In genomic region chr13:114818513-114818912, GRCm38 (mm10) we compare ENCODE assay signal across 8 mouse cellular contexts. TPM values are rescaled to one million over a fixed set of nuclear protein-coding genes. Genes with fewer than 3 reads are reported as not detected.
DNase-seq lines count a peak whose midpoint lies in the region; ATAC-seq and TF ChIP-seq lines count a peak whose summit lies in the region.

No protein-coding gene starts in this region.

- intact Hi-C loops in heart, adult 2 months (cut with DNase I) = no loop called here

- H3K4me3 ChIP-seq in heart, adult 2 months = peak overlapping the region; percentile 77
- H3K4me3 ChIP-seq in E14TG2a.4 (replicated peaks; ENCODE audit: low read length) = peak overlapping the region; percentile 83
- peak overlapping the region; percentile 67 for H3K4me3 ChIP-seq in embryonic facial prominence, embryonic 11.5 days (ENCODE audit: low read depth, low read length)
- H3K4me3 ChIP-seq in hindbrain, embryonic 15.5 days = peak overlapping the region; percentile 66
- peak overlapping the region; percentile 72 for H3K4me3 ChIP-seq in liver, postnatal 0 days (ENCODE audit: low read depth, low read length)
- peak overlapping the region; percentile 74 for H3K4me3 ChIP-seq in stomach, postnatal 0 days (ENCODE audit: low read depth, low read length)

- peaks cover 2% of the 10 kb centered on the region for H3K79me2 ChIP-seq in heart, adult 2 months (replicated peaks; ENCODE audit: control insufficient read depth, insufficient read depth, low read length)

- peak; percentile 74 for ATAC-seq in embryonic facial prominence, embryonic 11.5 days (replicated peaks; ENCODE audit: insufficient number of reproducible peaks, low FRiP score, low TSS enrichment, low read depth)
- peak; percentile 76 for ATAC-seq in hindbrain, embryonic 15.5 days (ENCODE audit: low FRiP score, low read depth)
- peak; percentile 83 for ATAC-seq in liver, postnatal 0 days
- ATAC-seq in stomach, postnatal 0 days (ENCODE audit: low FRiP score, low TSS enrichment) = peak; percentile 80

- H3K4me2 ChIP-seq in embryonic facial prominence, embryonic 11.5 days (ENCODE audit: low read depth, low read length) = peak overlapping the region; percentile 34
- H3K4me2 ChIP-seq in hindbrain, embryonic 15.5 days = peak overlapping the region; percentile 88
- peak overlapping the region; percentile 95 for H3K4me2 ChIP-seq in liver, postnatal 0 days (ENCODE audit: low read depth, low read length)
- peak overlapping the region; percentile 89 for H3K4me2 ChIP-seq in stomach, postnatal 0 days (replicated peaks; ENCODE audit: low read depth)

- H3K4me1 ChIP-seq in heart, adult 2 months (ENCODE audit: control insufficient read depth, insufficient read depth, low read length) = 0 out of 2 replicates have a peak, but pooled peaks cover 1% of the 10 kb centered on the region
- H3K4me1 ChIP-seq in E14TG2a.4 (replicated peaks; ENCODE audit: low read depth, low read length) = peaks cover 17% of the 10 kb centered on the region
- H3K4me1 ChIP-seq in embryonic facial prominence, embryonic 11.5 days (ENCODE audit: control insufficient read depth, insufficient read depth, low read length) = no peaks in the 10 kb centered on the region
- peaks cover 15% of the 10 kb centered on the region; the same call in 1 of the 2 replicates for H3K4me1 ChIP-seq in hindbrain, embryonic 15.5 days (replicated peaks)
- peaks cover 11% of the 10 kb centered on the region for H3K4me1 ChIP-seq in liver, postnatal 0 days (ENCODE audit: insufficient read depth)
- H3K4me1 ChIP-seq in stomach, postnatal 0 days (replicated peaks; ENCODE audit: control insufficient read depth, insufficient read depth) = 0 out of 2 replicates have a peak, but pooled peaks cover 3% of the 10 kb centered on the region

- TF ChIP-seq CTCF in heart, adult 2 months (IDR thresholded peaks at IDR 0.05) = no peak
- no peak for TF ChIP-seq CTCF in E14TG2a.4 (conservative IDR thresholded peaks at IDR 0.05; ENCODE audit: low read length)
- TF ChIP-seq CTCF in liver, postnatal 0 days (IDR thresholded peaks at IDR 0.05; ENCODE audit: low read depth) = no peak
- no peak for TF ChIP-seq CTCF in stomach, postnatal 0 days (IDR thresholded peaks at IDR 0.05; ENCODE audit: low read depth)

- TF ChIP-seq EP300 in heart, adult 2 months (IDR thresholded peaks at IDR 0.05; ENCODE audit: insufficient read depth, low read depth, low read length) = no peak
- TF ChIP-seq EP300 in liver, postnatal 0 days (IDR thresholded peaks at IDR 0.05; ENCODE audit: low read depth) = no peak; the same call in 1 of the 2 replicates
- no peak for TF ChIP-seq EP300 in stomach, postnatal 0 days (optimal IDR thresholded peaks at IDR 0.05)

- peak overlapping the region; percentile 86 for H3K9ac ChIP-seq in heart, adult 2 months (ENCODE audit: low read depth, low read length)
- peak overlapping the region; percentile 66 for H3K9ac ChIP-seq in embryonic facial prominence, embryonic 11.5 days (replicated peaks; ENCODE audit: low read length)
- H3K9ac ChIP-seq in hindbrain, embryonic 15.5 days = peak overlapping the region; percentile 62
- peak overlapping the region; percentile 78 for H3K9ac ChIP-seq in liver, postnatal 0 days (replicated peaks)
- peak overlapping the region; percentile 67 for H3K9ac ChIP-seq in stomach, postnatal 0 days (ENCODE audit: low read length)

- TF ChIP-seq POLR2A in heart, adult 2 months (IDR thresholded peaks at IDR 0.05; ENCODE audit: insufficient read depth, low read depth, low read length) = no peak

- no peaks in the 10 kb centered on the region for H3K27me3 ChIP-seq in heart, adult 2 months (ENCODE audit: control insufficient read depth, insufficient read depth, low read length)
- H3K27me3 ChIP-seq in E14TG2a.4 (ENCODE audit: insufficient read depth, low read length) = no peaks in the 10 kb centered on the region
- no peaks in the 10 kb centered on the region for H3K27me3 ChIP-seq in embryonic facial prominence, embryonic 11.5 days (ENCODE audit: control insufficient read depth, insufficient read depth, low read length)
- no peaks in the 10 kb centered on the region for H3K27me3 ChIP-seq in hindbrain, embryonic 15.5 days
- no peaks in the 10 kb centered on the region for H3K27me3 ChIP-seq in liver, postnatal 0 days (ENCODE audit: insufficient read depth, low read length)
- no peaks in the 10 kb centered on the region for H3K27me3 ChIP-seq in stomach, postnatal 0 days (ENCODE audit: control insufficient read depth, insufficient read depth, low read length)

- WGBS in heart, adult 2 months = 12% methylated on average over 9 of the region's 9 CpGs
- 23% methylated on average over 9 of the region's 9 CpGs for WGBS in embryonic facial prominence, embryonic 11.5 days
- WGBS in hindbrain, embryonic 15.5 days = 27% methylated on average over 9 of the region's 9 CpGs
- WGBS in liver, postnatal 0 days (ENCODE audit: insufficient replicate concordance) = 20% methylated on average over 9 of the region's 9 CpGs
- 10% methylated on average over 9 of the region's 9 CpGs for WGBS in stomach, postnatal 0 days

- peak overlapping the region; percentile 76 for H3K27ac ChIP-seq in heart, adult 2 months
- no peak overlapping the region for H3K27ac ChIP-seq in embryonic facial prominence, embryonic 11.5 days (replicated peaks; ENCODE audit: low read depth, low read length)
- no peak overlapping the region for H3K27ac ChIP-seq in hindbrain, embryonic 15.5 days (replicated peaks)
- peak overlapping the region; percentile 94 for H3K27ac ChIP-seq in liver, postnatal 0 days (ENCODE audit: low read depth)
- peak overlapping the region; percentile 30; the same call in 1 of the 2 replicates for H3K27ac ChIP-seq in stomach, postnatal 0 days (replicated peaks)

- no peak for DNase-seq in heart, adult 2 months
- DNase-seq in heart, adult 11 months = no peak
- DNase-seq in embryonic facial prominence, embryonic 11.5 days (ENCODE audit: low spot score) = peak; percentile 17
- DNase-seq in liver, postnatal 0 days = peak; percentile 42
- peak; percentile 28 for DNase-seq in stomach, postnatal 0 days (ENCODE audit: low spot score)
- DNase-seq in cerebellum, adult 18-20 months = no peak

- peaks cover 6% of the 10 kb centered on the region for H3K9me3 ChIP-seq in E14TG2a.4 (ENCODE audit: low read length)
- no peaks in the 10 kb centered on the region for H3K9me3 ChIP-seq in embryonic facial prominence, embryonic 11.5 days (replicated peaks; ENCODE audit: control insufficient read depth, low read length)
- H3K9me3 ChIP-seq in hindbrain, embryonic 15.5 days = no peaks in the 10 kb centered on the region
- H3K9me3 ChIP-seq in liver, postnatal 0 days (ENCODE audit: low read length) = no peaks in the 10 kb centered on the region
- no peaks in the 10 kb centered on the region for H3K9me3 ChIP-seq in stomach, postnatal 0 days (ENCODE audit: control insufficient read depth, low read length)

- H3K36me3 ChIP-seq in heart, adult 2 months (ENCODE audit: control insufficient read depth, insufficient read depth, low read length) = peaks cover 2% of the 10 kb centered on the region; the same call in 1 of the 2 replicates
- H3K36me3 ChIP-seq in E14TG2a.4 (ENCODE audit: insufficient read depth, low read length) = peaks cover 12% of the 10 kb centered on the region
- H3K36me3 ChIP-seq in embryonic facial prominence, embryonic 11.5 days (replicated peaks; ENCODE audit: control insufficient read depth, insufficient read depth, low read depth, low read length) = no peaks in the 10 kb centered on the region
- H3K36me3 ChIP-seq in hindbrain, embryonic 15.5 days = no peaks in the 10 kb centered on the region
- H3K36me3 ChIP-seq in liver, postnatal 0 days (replicated peaks; ENCODE audit: insufficient read depth, low read length) = peaks cover 19% of the 10 kb centered on the region
- no peaks in the 10 kb centered on the region for H3K36me3 ChIP-seq in stomach, postnatal 0 days (ENCODE audit: control insufficient read depth, insufficient read depth, low read length)

RNA-seq across cellular contexts. Expression of gene Mocs2, which starts 0.5 kb away (rescaled TPM):
- total RNA-seq in heart, adult 2 months (2021) = 10 to 100 TPM; 30.6 to 32.5 TPM
- 17.1 and 32.7 TPM in 2 replicates for polyA plus RNA-seq in heart, adult 2 months (2012; rRNA removed)
- 81.4 and 90.9 TPM in 2 replicates for polyA plus RNA-seq in embryonic facial prominence, embryonic 11.5 days (2014; fragmentation: Nextera tagmentation; extraction: Ambion mirVana)
- polyA plus RNA-seq in hindbrain, embryonic 15.5 days (2015; fragmentation: Nextera tagmentation; extraction: Ambion mirVana) = 125 and 126 TPM in 2 replicates
- 178 and 181 TPM in 2 replicates for polyA plus RNA-seq in liver, postnatal 0 days (2015; fragmentation: Nextera tagmentation; extraction: Ambion mirVana)
- polyA plus RNA-seq in stomach, postnatal 0 days (2015; fragmentation: Nextera tagmentation; extraction: Ambion mirVana) = 105 and 109 TPM in 2 replicates

Comparison
In these comparisons a context has a peak if more than half of its experiments do, and no peak if none do; other contexts are left out.
1. DNase-seq: peak in embryonic facial prominence, embryonic 11.5 days (single experiment), liver, postnatal 0 days (single experiment) and stomach, postnatal 0 days (single experiment); none in heart, adult 2 months (0 of 2), heart, adult 11 months (single experiment) and cerebellum, adult 18-20 months (0 of 2).
2. H3K27ac ChIP-seq: peak in heart, adult 2 months (single experiment), liver, postnatal 0 days (single experiment) and stomach, postnatal 0 days (single experiment); none in embryonic facial prominence, embryonic 11.5 days (single experiment) and hindbrain, embryonic 15.5 days (single experiment).
3. H3K4me2 ChIP-seq: peak in every context shown above with its lines; median percentile 95 in liver, postnatal 0 days; 89 in stomach, postnatal 0 days; 88 in hindbrain, embryonic 15.5 days; 34 in embryonic facial prominence, embryonic 11.5 days.
4. Peak in every context shown above with its lines, with median percentiles within 50 percentile points of each other: H3K4me3 ChIP-seq, H3K9ac ChIP-seq and ATAC-seq.